Mouse (Mus musculus): ENCODE data around the gene Ncam1.

Gene Ncam1

GRCm38 (mm10) chr9:49798806-49799205 is at the start of gene Ncam1:
Gene Ncam1, minus strand, starts transcription at chr9:49798925.
- peak; percentile 87 to 89 for DNase-seq (ENCODE audit: low spot score in 2 of 2)

GRCm38 (mm10) chr9:49834013-49834412 is 35.3 kb upstream of the Ncam1 start:
- no peak for DNase-seq (ENCODE audit: low spot score in 2 of 2)

GRCm38 (mm10) chr9:49827671-49828070 is 28.9 kb upstream of the Ncam1 start:
- no peak for DNase-seq (ENCODE audit: low spot score in 2 of 2)

GRCm38 (mm10) chr9:49816115-49816650 is 17.5 kb upstream of the Ncam1 start:
- no peak for DNase-seq (ENCODE audit: low spot score in 2 of 2)

GRCm38 (mm10) chr9:49814442-49814841 is 15.7 kb upstream of the Ncam1 start:
- DNase-seq (ENCODE audit: low spot score in 2 of 2), result no peak

- DNase-seq (ENCODE audit: low spot score in 2 of 2), result no peak
These were observed 4.5 kb upstream of the Ncam1 start for GRCm38 (mm10) chr9:49803222-49803621.

- peak; percentile 56 to 65 for DNase-seq (ENCODE audit: low spot score in 2 of 2)
These were observed 729 bp downstream of the Ncam1 start for GRCm38 (mm10) chr9:49797821-49798571.

- DNase-seq (ENCODE audit: low spot score in 2 of 2), result no peak
These were observed 1.3 kb downstream of the Ncam1 start for GRCm38 (mm10) chr9:49797508-49797820.

GRCm38 (mm10) chr9:49796618-49797507 is 1.9 kb downstream of the Ncam1 start:
- peak; percentile 39 to 43 for DNase-seq (ENCODE audit: low spot score in 2 of 2)

GRCm38 (mm10) chr9:49795881-49796280 is 2.8 kb downstream of the Ncam1 start:
- no peak for DNase-seq (ENCODE audit: low spot score in 2 of 2)

- DNase-seq (ENCODE audit: low spot score in 2 of 2), result no peak
These were observed 4.7 kb downstream of the Ncam1 start for GRCm38 (mm10) chr9:49793987-49794550.

- no peak for DNase-seq (ENCODE audit: low spot score in 2 of 2)
These were observed 5.5 kb downstream of the Ncam1 start for GRCm38 (mm10) chr9:49793241-49793640.

GRCm38 (mm10) chr9:49792646-49793045 is 6.1 kb downstream of the Ncam1 start:
- DNase-seq (ENCODE audit: low spot score in 2 of 2), result no peak

- DNase-seq (ENCODE audit: low spot score in 2 of 2), result no peak
These were observed 17.5 kb downstream of the Ncam1 start for GRCm38 (mm10) chr9:49781016-49781772.

GRCm38 (mm10) chr9:49777015-49777637 is 21.6 kb downstream of the Ncam1 start:
- DNase-seq (ENCODE audit: low spot score in 2 of 2), result no peak

- no peak for DNase-seq (ENCODE audit: low spot score in 2 of 2)
These were observed 32.1 kb downstream of the Ncam1 start for GRCm38 (mm10) chr9:49766634-49767033.

GRCm38 (mm10) chr9:49760571-49760970 is 38.2 kb downstream of the Ncam1 start:
- DNase-seq (ENCODE audit: low spot score in 2 of 2), result no peak

GRCm38 (mm10) chr9:49758436-49758835 is 40.3 kb downstream of the Ncam1 start:
- DNase-seq (ENCODE audit: low spot score in 2 of 2), result no peak

GRCm38 (mm10) chr9:49757986-49758385 is 40.7 kb downstream of the Ncam1 start:
- no peak for DNase-seq (ENCODE audit: low spot score in 2 of 2)

GRCm38 (mm10) chr9:49757582-49757981 is 41.1 kb downstream of the Ncam1 start:
- no peak for DNase-seq (ENCODE audit: low spot score in 2 of 2)

GRCm38 (mm10) chr9:49756725-49757124 is 42.0 kb downstream of the Ncam1 start:
- DNase-seq (ENCODE audit: low spot score in 2 of 2), result no peak
